Mouse (Mus musculus): ENCODE results near the gene Ccdc30.

DNA sequence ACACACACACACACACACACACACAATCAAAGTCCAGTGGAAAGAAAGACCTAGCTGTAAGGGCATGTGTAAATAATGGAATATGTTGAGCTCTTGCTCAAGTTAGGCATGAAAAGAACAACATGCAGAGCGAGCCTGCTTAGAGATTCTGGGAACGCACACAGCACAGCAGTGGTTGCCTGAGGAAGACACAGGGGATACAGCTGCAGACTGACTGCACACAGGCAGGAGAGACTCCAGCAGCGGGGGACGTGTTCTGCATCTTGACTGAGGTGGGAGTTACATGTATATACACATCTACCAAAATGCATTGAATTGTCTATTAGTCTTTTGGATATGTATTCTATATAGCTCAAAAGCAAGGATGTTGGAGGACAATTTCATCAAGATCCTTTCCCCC is 76.9 kb downstream of the Ccdc30 start:
- TF ChIP-seq POLR2A (IDR thresholded peaks at IDR 0.05; ENCODE audit: borderline replicate concordance, control insufficient read depth, low read depth, low read length) (no peak), CTCF (IDR thresholded peaks at IDR 0.05; ENCODE audit: control insufficient read depth, insufficient read depth, low read length) (no peak)

Data from bone marrow, adult 2 months (tissue).